Mouse (Mus musculus) lung, embryonic 14.5 days (tissue): Measurements from ENCODE around the gene Npr1. TPM values are rescaled to one million over a fixed set of nuclear protein-coding genes. Genes with fewer than 3 reads are reported as not detected.

Experiments used
- ATAC-seq: fragments of 200-750 bp; cut with Nextera tagmentation; 2 replicates; pipeline ENCODE4 v1.8.0; 2017; ENCODE audit warnings: mild to moderate bottlenecking, moderate TSS enrichment, moderate library complexity; ENCODE audit not compliant: insufficient read depth
- DNase-seq: peaks from one replicate; pipeline ENCODE4 v3.0.0-alpha.2; 2015
- H3K27ac ChIP-seq: fragments of 300-500 bp; sonication (generic); 2 replicates; pipeline ENCODE4 v1.5.1; 2014; ENCODE audit warnings: low read depth, mild to moderate bottlenecking, moderate library complexity
- H3K27me3 ChIP-seq: fragments of 300-500 bp; sonication (generic); 2 replicates; pipeline ENCODE4 v1.6.1; 2014; ENCODE audit warnings: low read length, control low read depth; ENCODE audit not compliant: insufficient read depth
- H3K36me3 ChIP-seq: fragments of 300-500 bp; sonication (generic); 2 replicates; pipeline ENCODE4 v1.6.1; 2014; ENCODE audit warnings: control low read depth; ENCODE audit not compliant: insufficient read depth
- H3K4me1 ChIP-seq: fragments of 300-500 bp; sonication (generic); 2 replicates; pipeline ENCODE4 v1.6.1; 2014; ENCODE audit warnings: antibody characterized with exemption, control low read depth; ENCODE audit not compliant: insufficient read depth
- H3K4me2 ChIP-seq: fragments of 300-500 bp; sonication (generic); 2 replicates; pipeline ENCODE4 v1.6.1; 2014; ENCODE audit warnings: mild to moderate bottlenecking
- H3K4me3 ChIP-seq: fragments of 300-500 bp; sonication (generic); 2 replicates; pipeline ENCODE4 v1.5.1; 2014; ENCODE audit warnings: low read depth, low read length
- H3K9ac ChIP-seq: fragments of 300-500 bp; sonication (generic); 2 replicates; pipeline ENCODE4 v1.6.1; 2014
- H3K9me3 ChIP-seq: fragments of 300-500 bp; sonication (generic); 2 replicates; pipeline ENCODE4 v1.6.1; 2016; ENCODE audit warnings: low read depth, low read length, control low read depth
- CTCF ChIP-seq: IDR thresholded peaks from 2 replicates; pipeline ENCODE4 v1.5.1; 2016; ENCODE audit warnings: antibody characterized with exemption, low read depth
- WGBS: fragments of 180-500 bp; shearing (Covaris S2); extraction: QIAGEN DNeasy Blood & Tissue Kit; methylation state at CpG from one replicate; pipeline ENCODE4 v1.1.7; 2014; 5-methylcytosine and 5-hydroxymethylcytosine counted together
- polyA plus RNA-seq: library from polyadenylated mRNA; unstranded; fragments of >200 nt; fragmentation: Nextera tagmentation; extraction: Ambion mirVana; gene quantifications from 2 replicates; pipeline ENCODE4 v1.2.1, GENCODE M21; 2014

The Npr1 gene
- polyA plus RNA-seq, 1 experiment from 2014 or later: 17.8 TPM

GRCm38 (mm10) chr3:90437131-90437530 lies 28.5 kb downstream of the Npr1 start:
- no peak for TF ChIP-seq CTCF
- Histone ChIP-seq H3K4me3 (no peak overlapping the region), H3K9me3 (no peaks in the 10 kb centered on the region), H3K9ac (no peak overlapping the region), H3K4me2 (no peak overlapping the region), H3K36me3 (no peaks in the 10 kb centered on the region), H3K4me1 (peaks cover 7% of the 10 kb centered on the region; the same call in 1 of the 2 replicates), H3K27me3 (no peaks in the 10 kb centered on the region), H3K27ac (no peak overlapping the region)
- ATAC-seq (no peak), DNase-seq (no peak)
- WGBS: 63% methylated on average over 4 of the region's 4 CpGs

- no peak for ATAC-seq
- H3K27me3 ChIP-seq: no peaks in the 10 kb centered on the region
- 42% methylated on average over 11 of the region's 11 CpGs for WGBS
- peaks cover 21% of the 10 kb centered on the region; the same call in 1 of the 2 replicates for H3K4me1 ChIP-seq
- no peaks in the 10 kb centered on the region for H3K9me3 ChIP-seq
- H3K4me2 ChIP-seq: peak overlapping the region; percentile 92
- H3K4me3 ChIP-seq: peak overlapping the region; percentile 68
- no peak for TF ChIP-seq CTCF
- H3K36me3 ChIP-seq: no peaks in the 10 kb centered on the region
- DNase-seq: peak; percentile 61
- H3K27ac ChIP-seq: peak overlapping the region; percentile 96
- peak overlapping the region; percentile 38; the same call in 1 of the 2 replicates for H3K9ac ChIP-seq
Observed at GRCm38 (mm10) chr3:90434073-90434730, 31.5 kb downstream of the Npr1 start.

GRCm38 (mm10) chr3:90433381-90434020 lies 32.2 kb downstream of the Npr1 start, which contains the start of gene Ints3:
TSS of gene Ints3 (minus strand) at chr3:90433622.
- Histone ChIP-seq H3K9ac (peak within 1 kb of the TSS; percentile 90), H3K27ac (peak within 1 kb of the TSS; percentile 96), H3K4me3 (peak within 1 kb of the TSS; percentile 68), H3K4me2 (peak within 1 kb of the TSS; percentile 92), H3K4me1 (peaks cover 21% of the 10 kb centered on the region; the same call in 1 of the 2 replicates), H3K27me3 (no peaks in the 10 kb centered on the region), H3K9me3 (no peaks in the 10 kb centered on the region), H3K36me3 (no peaks in the 10 kb centered on the region)
- DNase-seq: peak; percentile 99
- peak; percentile 100 for ATAC-seq
- TF ChIP-seq CTCF: no peak
- under 1% methylated on average over 52 of the region's 52 CpGs for WGBS

GRCm38 (mm10) chr3:90432811-90433219 lies 32.9 kb downstream of the Npr1 start:
- Histone ChIP-seq H3K27me3 (no peaks in the 10 kb centered on the region), H3K4me3 (peak overlapping the region; percentile 68), H3K9me3 (no peaks in the 10 kb centered on the region), H3K4me2 (peak overlapping the region; percentile 92), H3K27ac (peak overlapping the region; percentile 96), H3K36me3 (no peaks in the 10 kb centered on the region), H3K9ac (peak overlapping the region; percentile 90), H3K4me1 (peaks cover 21% of the 10 kb centered on the region; the same call in 1 of the 2 replicates)
- TF ChIP-seq CTCF: no peak
- ATAC-seq (peak; percentile 28; the same call in 1 of the 2 replicates), DNase-seq (no peak)
- WGBS: 0% methylated on average over 12 of the region's 12 CpGs

- H3K4me1 ChIP-seq: peaks cover 21% of the 10 kb centered on the region; the same call in 1 of the 2 replicates
- no peaks in the 10 kb centered on the region for H3K9me3 ChIP-seq
- no peak for TF ChIP-seq CTCF
- no peaks in the 10 kb centered on the region for H3K27me3 ChIP-seq
- no peaks in the 10 kb centered on the region for H3K36me3 ChIP-seq
- H3K4me3 ChIP-seq: peak overlapping the region; percentile 68
- H3K4me2 ChIP-seq: peak overlapping the region; percentile 92
- DNase-seq: no peak
- ATAC-seq: no peak
- 19% methylated on average over 2 of the region's 2 CpGs for WGBS
- peak overlapping the region; percentile 96; the same call in 1 of the 2 replicates for H3K27ac ChIP-seq
- H3K9ac ChIP-seq: peak overlapping the region; percentile 90
Observed at GRCm38 (mm10) chr3:90432348-90432747, 33.3 kb downstream of the Npr1 start.

- WGBS: 75% methylated on average over 3 of the region's 3 CpGs
- Histone ChIP-seq H3K4me2 (no peak overlapping the region), H3K27me3 (no peaks in the 10 kb centered on the region), H3K27ac (no peak overlapping the region), H3K4me1 (peaks cover 21% of the 10 kb centered on the region; the same call in 1 of the 2 replicates), H3K9me3 (no peaks in the 10 kb centered on the region), H3K9ac (no peak overlapping the region), H3K4me3 (no peak overlapping the region), H3K36me3 (peaks cover 10% of the 10 kb centered on the region; the same call in 1 of the 2 replicates)
- TF ChIP-seq CTCF: no peak
- ATAC-seq: no peak
- no peak for DNase-seq
Observed at GRCm38 (mm10) chr3:90429576-90429975, 36.1 kb downstream of the Npr1 start.

GRCm38 (mm10) chr3:90428186-90428585 lies 37.5 kb downstream of the Npr1 start:
- DNase-seq: no peak
- Histone ChIP-seq H3K9ac (no peak overlapping the region), H3K27me3 (no peaks in the 10 kb centered on the region), H3K4me2 (no peak overlapping the region), H3K27ac (no peak overlapping the region), H3K36me3 (peaks cover 18% of the 10 kb centered on the region), H3K9me3 (no peaks in the 10 kb centered on the region), H3K4me3 (no peak overlapping the region), H3K4me1 (peaks cover 16% of the 10 kb centered on the region; the same call in 1 of the 2 replicates)
- WGBS: 55% methylated on average over 6 of the region's 6 CpGs
- no peak for ATAC-seq
- TF ChIP-seq CTCF: no peak
